24 mouse cellular contexts compared by ENCODE assay signal in genomic region chr16:29858645-29859044, GRCm38 (mm10).
"Had no signal": no experiment of that assay in that cellular context is flagged by ENCODE, and none has a peak within 500 bp of the region (broad histone marks: within the 10 kb centered on the region; RNA-seq: fewer than 3 reads in every experiment).

No protein-coding gene starts in this region.

- H3K36me3 ChIP-seq: heart, embryonic 13.5 days; heart, embryonic 15.5 days; hindbrain, embryonic 13.5 days; hindbrain, embryonic 15.5 days; kidney, embryonic 15.5 days; limb, embryonic 10.5 days; limb, embryonic 12.5 days; liver, embryonic 13.5 days had no signal

- H3K4me3 ChIP-seq: heart, adult 2 months; heart, embryonic 13.5 days; heart, embryonic 15.5 days; hindbrain, embryonic 13.5 days; hindbrain, embryonic 15.5 days; kidney, embryonic 15.5 days; left cerebral cortex, adult 2 months; limb, embryonic 10.5 days; limb, embryonic 12.5 days; liver, embryonic 13.5 days had no signal

- H3K4me2 ChIP-seq: heart, embryonic 13.5 days; heart, embryonic 15.5 days; hindbrain, embryonic 13.5 days; hindbrain, embryonic 15.5 days; kidney, embryonic 15.5 days; limb, embryonic 12.5 days; liver, embryonic 13.5 days had no signal

- ATAC-seq: hindbrain, postnatal 0 days; intestine, embryonic 16.5 days had no signal

- H3K9ac ChIP-seq: heart, embryonic 13.5 days; heart, embryonic 15.5 days; hindbrain, embryonic 13.5 days; hindbrain, embryonic 15.5 days; kidney, embryonic 15.5 days; limb, embryonic 12.5 days; liver, embryonic 13.5 days had no signal

- DNase-seq: gastrocnemius, postnatal 14 days; gastrocnemius, postnatal 36 days; heart, adult 11 months; heart, adult 2 months; heart, postnatal 14 days; heart, postnatal 36 days; kidney, adult 11 months; kidney, adult 2 months; kidney, adult 9 months; kidney, postnatal 14 days; kidney, postnatal 36 days; liver; liver, embryonic 13.5 days had no signal

- H3K9me3 ChIP-seq: heart, embryonic 13.5 days; heart, embryonic 15.5 days; hindbrain, embryonic 13.5 days; hindbrain, embryonic 15.5 days; kidney, embryonic 15.5 days; limb, embryonic 10.5 days; limb, embryonic 12.5 days; liver, embryonic 13.5 days had no signal

- H3K27ac ChIP-seq: heart, adult 2 months; heart, embryonic 13.5 days; heart, embryonic 15.5 days; hindbrain, embryonic 13.5 days; hindbrain, embryonic 15.5 days; hindbrain, postnatal 0 days; kidney, embryonic 15.5 days; kidney, postnatal 0 days; left cerebral cortex, adult 2 months; limb, embryonic 10.5 days; limb, embryonic 12.5 days; liver, embryonic 13.5 days had no signal
